Mouse (Mus musculus) lung, postnatal 0 days (tissue): ENCODE data around the gene Olfr704. TPM values are rescaled to one million over a fixed set of nuclear protein-coding genes. Genes with fewer than 3 reads are reported as not detected.

Experiments used
- ATAC-seq: fragments of 200-750 bp; cut with Nextera tagmentation; 2 replicates; pipeline ENCODE4 v1.8.0; 2017; ENCODE audit warnings: moderate library complexity
- DNase-seq: peaks from one replicate; pipeline ENCODE4 v3.0.0-alpha.2; 2016; ENCODE audit warnings: low spot score
- H3K27ac ChIP-seq: fragments of 300-500 bp; sonication (generic); 2 replicates; pipeline ENCODE4 v1.5.1; 2014; ENCODE audit warnings: antibody characterized with exemption, mild to moderate bottlenecking, low read length, mixed read lengths
- H3K27me3 ChIP-seq: fragments of 300-500 bp; sonication (generic); replicated peaks from 2 replicates; pipeline ENCODE4 v1.6.1; 2014; ENCODE audit warnings: low read length, mixed read lengths; ENCODE audit not compliant: insufficient read depth
- H3K36me3 ChIP-seq: fragments of 300-500 bp; sonication (generic); 2 replicates; pipeline ENCODE4 v1.6.1; 2014; ENCODE audit warnings: low read length, mixed read lengths; ENCODE audit not compliant: insufficient read depth
- H3K4me1 ChIP-seq: fragments of 300-500 bp; sonication (generic); 2 replicates; pipeline ENCODE4 v1.6.1; 2014; ENCODE audit warnings: antibody characterized with exemption, low read depth, low read length, mixed read lengths; ENCODE audit not compliant: insufficient read depth
- H3K4me2 ChIP-seq: fragments of 300-500 bp; sonication (generic); replicated peaks from 2 replicates; pipeline ENCODE4 v1.6.1; 2014; ENCODE audit warnings: low read depth, mild to moderate bottlenecking, low read length, moderate library complexity, mixed read lengths
- H3K4me3 ChIP-seq: fragments of 300-500 bp; sonication (generic); 2 replicates; pipeline ENCODE4 v1.5.1; 2014; ENCODE audit warnings: low read depth, low read length
- H3K9ac ChIP-seq: fragments of 300-500 bp; sonication (generic); replicated peaks from 2 replicates; pipeline ENCODE4 v1.6.1; 2014; ENCODE audit warnings: low read depth, mild to moderate bottlenecking
- H3K9me3 ChIP-seq: fragments of 300-500 bp; sonication (generic); 2 replicates; pipeline ENCODE4 v1.6.1; 2016; ENCODE audit warnings: low read length, mixed read lengths
- CTCF ChIP-seq: IDR thresholded peaks from 2 replicates; pipeline ENCODE4 v1.5.1; 2016; ENCODE audit warnings: antibody characterized with exemption, mild to moderate bottlenecking
- EP300 ChIP-seq: IDR thresholded peaks from 2 replicates; pipeline ENCODE4 v1.6.1; 2016; ENCODE audit warnings: antibody characterized with exemption, mild to moderate bottlenecking, control low read depth
- WGBS: fragments of 180-500 bp; shearing (Covaris S2); extraction: QIAGEN DNeasy Blood & Tissue Kit; methylation state at CpG from one replicate; pipeline ENCODE4 v1.1.7; 2014; 5-methylcytosine and 5-hydroxymethylcytosine counted together
- polyA plus RNA-seq: library from polyadenylated mRNA; unstranded; fragments of >200 nt; fragmentation: Nextera tagmentation; extraction: Ambion mirVana; gene quantifications from 2 replicates; pipeline ENCODE4 v1.2.1, GENCODE M21; 2015

The Olfr704 gene
- polyA plus RNA-seq: not detected in 2 replicates

GRCm38 (mm10) chr7:106862885-106863284 lies at the start of gene Olfr704:
Olfr704 (plus strand) TSS chr7:106863185.
- no peak within 1 kb of the TSS for H3K9ac ChIP-seq
- no peaks in the 10 kb centered on the region for H3K4me1 ChIP-seq
- no peaks in the 10 kb centered on the region for H3K36me3 ChIP-seq
- no peak for ATAC-seq
- TF ChIP-seq EP300: no peak
- TF ChIP-seq CTCF: no peak
- DNase-seq: no peak
- H3K27ac ChIP-seq: no peak within 1 kb of the TSS
- H3K4me2 ChIP-seq: no peak within 1 kb of the TSS
- H3K9me3 ChIP-seq: no peaks in the 10 kb centered on the region
- no peak within 1 kb of the TSS for H3K4me3 ChIP-seq
- H3K27me3 ChIP-seq: no peaks in the 10 kb centered on the region

GRCm38 (mm10) chr7:106813829-106814228 lies 49.2 kb upstream of the Olfr704 start, which contains the start of gene Olfr701:
Olfr701 (plus strand) TSS chr7:106814129.
- H3K9ac ChIP-seq: no peak within 1 kb of the TSS
- ATAC-seq (no peak), DNase-seq (no peak)
- H3K4me3 ChIP-seq: no peak within 1 kb of the TSS
- H3K36me3 ChIP-seq: no peaks in the 10 kb centered on the region
- TF ChIP-seq EP300: no peak
- no peak for TF ChIP-seq CTCF
- no peaks in the 10 kb centered on the region for H3K9me3 ChIP-seq
- H3K4me1 ChIP-seq: no peaks in the 10 kb centered on the region
- H3K4me2 ChIP-seq: no peak within 1 kb of the TSS
- H3K27ac ChIP-seq: no peak within 1 kb of the TSS
- WGBS: 48% methylated on average over 2 of the region's 2 CpGs
- H3K27me3 ChIP-seq: no peaks in the 10 kb centered on the region

GRCm38 (mm10) chr7:106815775-106816174 lies 47.2 kb upstream of the Olfr704 start:
- Histone ChIP-seq H3K4me2 (no peak overlapping the region), H3K9me3 (no peaks in the 10 kb centered on the region), H3K27me3 (no peaks in the 10 kb centered on the region), H3K4me1 (no peaks in the 10 kb centered on the region), H3K9ac (no peak overlapping the region), H3K27ac (no peak overlapping the region), H3K4me3 (no peak overlapping the region), H3K36me3 (no peaks in the 10 kb centered on the region)
- no peak for TF ChIP-seq CTCF
- 19% methylated on average over 2 of the region's 2 CpGs for WGBS
- DNase-seq (peak; percentile 12), ATAC-seq (no peak)

- Histone ChIP-seq H3K4me2 (no peak overlapping the region), H3K36me3 (no peaks in the 10 kb centered on the region), H3K27ac (no peak overlapping the region), H3K4me3 (no peak overlapping the region), H3K9me3 (no peaks in the 10 kb centered on the region), H3K27me3 (no peaks in the 10 kb centered on the region), H3K9ac (no peak overlapping the region), H3K4me1 (no peaks in the 10 kb centered on the region)
- TF ChIP-seq EP300: no peak
- no peak for TF ChIP-seq CTCF
- DNase-seq (no peak), ATAC-seq (no peak)
Measured at GRCm38 (mm10) chr7:106818414-106818813, 44.6 kb upstream of the Olfr704 start.

GRCm38 (mm10) chr7:106833793-106834192 lies 29.2 kb upstream of the Olfr704 start, which contains the start of gene Olfr702:
Olfr702 (minus strand) TSS chr7:106833893.
- no peak for TF ChIP-seq CTCF
- TF ChIP-seq EP300: no peak
- no peaks in the 10 kb centered on the region for H3K27me3 ChIP-seq
- DNase-seq (no peak), ATAC-seq (no peak)
- no peak within 1 kb of the TSS for H3K4me3 ChIP-seq
- H3K27ac ChIP-seq: no peak within 1 kb of the TSS
- H3K4me2 ChIP-seq: no peak within 1 kb of the TSS
- H3K9ac ChIP-seq: no peak within 1 kb of the TSS
- no peaks in the 10 kb centered on the region for H3K4me1 ChIP-seq
- H3K9me3 ChIP-seq: no peaks in the 10 kb centered on the region
- H3K36me3 ChIP-seq: no peaks in the 10 kb centered on the region

- Histone ChIP-seq H3K27ac (no peak within 1 kb of the TSS), H3K4me2 (no peak within 1 kb of the TSS), H3K36me3 (no peaks in the 10 kb centered on the region), H3K4me3 (no peak within 1 kb of the TSS), H3K9me3 (no peaks in the 10 kb centered on the region), H3K4me1 (no peaks in the 10 kb centered on the region), H3K27me3 (no peaks in the 10 kb centered on the region), H3K9ac (no peak within 1 kb of the TSS)
- DNase-seq: no peak
- TF ChIP-seq CTCF: no peak
- TF ChIP-seq EP300: no peak
- ATAC-seq: no peak
- 44% methylated on average over 2 of the region's 2 CpGs for WGBS
Measured at GRCm38 (mm10) chr7:106843060-106843459, 19.9 kb upstream of the Olfr704 start, which contains the start of gene Olfr703. Olfr703 (plus strand) TSS chr7:106843360.

GRCm38 (mm10) chr7:106876791-106877190 lies 13.8 kb downstream of the Olfr704 start, which contains the start of gene Olfr705:
Olfr705 (minus strand) TSS chr7:106876891.
- Histone ChIP-seq H3K4me3 (no peak within 1 kb of the TSS), H3K4me1 (no peaks in the 10 kb centered on the region), H3K36me3 (no peaks in the 10 kb centered on the region), H3K9ac (no peak within 1 kb of the TSS), H3K4me2 (no peak within 1 kb of the TSS), H3K27ac (no peak within 1 kb of the TSS), H3K27me3 (no peaks in the 10 kb centered on the region), H3K9me3 (no peaks in the 10 kb centered on the region)
- no peak for ATAC-seq
- no peak for TF ChIP-seq CTCF
- TF ChIP-seq EP300: no peak
- no peak for DNase-seq
- 71% methylated on average over 3 of the region's 3 CpGs for WGBS
